Mouse (Mus musculus): Measurements from ENCODE around the gene Btbd35f15. TPM values are rescaled to one million over a fixed set of nuclear protein-coding genes. Genes with fewer than 3 reads are reported as not detected.
"Not testable (repeated sequence)": the region's sequence is repeated elsewhere in the genome, so short reads cannot be mapped to it uniquely, and the experiment has no call there.

Btbd35f15 gene
- polyA plus RNA-seq (2016; fragmentation: Nextera tagmentation; extraction: Ambion mirVana): not detected in 2 replicates

- H3K36me3 ChIP-seq; H3K4me2 ChIP-seq (replicated peaks); H3K4me1 ChIP-seq; H3K9me3 ChIP-seq (replicated peaks); H3K27ac ChIP-seq; H3K9ac ChIP-seq; H3K4me3 ChIP-seq; H3K27me3 ChIP-seq; ATAC-seq (ENCODE audit: low FRiP score): not testable (repeated sequence)
- no CpG with 5 or more reads among the region's 3 CpGs for WGBS
Observed at GRCm38 (mm10) chrX:33577214-33577613, at the start of gene Btbd35f15. Gene Btbd35f15 (minus strand): TSS chrX:33577314.

Other genes with a start within 250 kb of the Btbd35f15 start
- not detected in 2 replicates for gene Btbd35f13, start 79.9 kb upstream of the Btbd35f15 start, polyA plus RNA-seq (2016; fragmentation: Nextera tagmentation; extraction: Ambion mirVana)
- not detected in 2 replicates for gene Btbd35f14, start 125.0 kb upstream of the Btbd35f15 start, polyA plus RNA-seq (2016; fragmentation: Nextera tagmentation; extraction: Ambion mirVana)

Data from hindbrain, embryonic 12.5 days (tissue).